Mouse (Mus musculus): ENCODE measurements at regions not wholly inside any gene's neighbourhood (a gene's known extent, or its start where the extent isn't known, plus 50 kb on each side); places are given as distances from the start of the nearest gene placed in this dataset.

- DNase-seq (ENCODE audit: low spot score in 2 of 2), result no peak
Observed at GRCm38 (mm10) chr10:37716946-37717345, 578.2 kb upstream of the Marcks start.

DNA sequence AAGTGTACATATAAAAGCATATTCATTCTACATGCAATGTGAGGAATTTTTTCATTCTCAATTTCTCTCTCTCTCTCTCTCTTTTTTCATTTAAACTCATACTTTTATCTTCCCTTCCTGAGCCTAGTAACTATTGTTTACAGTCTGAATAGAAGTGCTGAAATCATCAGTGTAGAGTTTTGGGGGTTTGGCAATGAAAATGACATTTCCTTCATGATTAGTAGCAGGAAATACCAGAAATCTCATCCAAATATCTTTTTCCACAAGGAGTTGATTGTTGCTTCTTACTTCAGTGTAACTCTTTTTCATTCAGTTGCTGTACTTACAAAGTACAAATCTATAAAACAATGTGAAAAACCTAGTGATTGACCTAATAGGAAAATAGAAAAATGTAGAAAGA, 572.7 kb upstream of the Marcks start:
- DNase-seq (ENCODE audit: low spot score in 2 of 2), result no peak

- no peak for DNase-seq (ENCODE audit: low spot score in 2 of 2)
Observed at GRCm38 (mm10) chr10:37694041-37694690, 555.4 kb upstream of the Marcks start.

DNA sequence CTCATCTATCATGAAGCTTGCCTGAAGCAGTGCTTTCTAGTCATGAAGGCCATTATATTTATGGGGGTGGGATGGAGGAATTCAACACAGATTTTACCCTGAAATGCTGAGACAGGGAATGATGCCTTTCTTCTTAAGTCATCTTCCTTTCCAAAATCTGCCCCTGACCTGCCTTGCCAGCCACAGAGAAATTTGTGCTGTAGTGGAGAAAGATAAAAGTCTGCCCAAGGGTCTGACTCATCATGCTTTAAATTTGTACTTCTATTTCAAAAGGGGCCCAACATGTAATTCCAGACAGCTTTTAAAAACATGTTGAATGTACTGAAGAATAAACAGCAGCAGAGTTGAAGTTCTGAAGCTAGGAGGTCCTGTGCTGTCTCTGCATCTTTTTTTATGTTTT, 554.1 kb upstream of the Marcks start:
- no peak for DNase-seq (ENCODE audit: low spot score in 2 of 2)

DNA sequence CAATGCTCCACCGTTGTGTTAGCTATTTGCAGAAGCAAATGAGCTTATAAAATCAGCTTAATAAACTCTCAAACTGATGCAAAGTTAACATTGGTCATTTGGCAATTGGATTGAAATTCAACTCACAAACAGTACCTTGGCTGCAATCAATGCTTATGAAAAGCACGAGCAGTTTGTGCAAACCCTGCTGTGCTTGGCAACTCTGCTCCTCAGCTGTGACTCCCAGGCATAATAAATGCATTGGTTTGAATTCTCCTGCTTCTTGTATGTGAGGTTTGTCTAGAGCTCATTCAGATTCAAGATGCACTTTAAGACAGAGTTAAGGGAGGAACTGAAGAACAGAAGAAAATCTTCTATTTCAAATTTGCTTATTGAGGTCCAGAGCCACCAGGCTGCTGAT, 553.2 kb upstream of the Marcks start:
- no peak for DNase-seq (ENCODE audit: low spot score in 2 of 2)

GRCm38 (mm10) chr10:37683101-37683500, 544.4 kb upstream of the Marcks start:
- DNase-seq (ENCODE audit: low spot score in 2 of 2), result no peak

GRCm38 (mm10) chr10:37680601-37681000, 541.9 kb upstream of the Marcks start:
- DNase-seq (ENCODE audit: low spot score in 2 of 2), result no peak

- DNase-seq (ENCODE audit: low spot score in 2 of 2), result no peak
Observed at GRCm38 (mm10) chr10:37677826-37678225, 539.1 kb upstream of the Marcks start.

- no peak for DNase-seq (ENCODE audit: low spot score in 2 of 2)
Observed at GRCm38 (mm10) chr10:37668827-37669226, 530.1 kb upstream of the Marcks start.

DNA sequence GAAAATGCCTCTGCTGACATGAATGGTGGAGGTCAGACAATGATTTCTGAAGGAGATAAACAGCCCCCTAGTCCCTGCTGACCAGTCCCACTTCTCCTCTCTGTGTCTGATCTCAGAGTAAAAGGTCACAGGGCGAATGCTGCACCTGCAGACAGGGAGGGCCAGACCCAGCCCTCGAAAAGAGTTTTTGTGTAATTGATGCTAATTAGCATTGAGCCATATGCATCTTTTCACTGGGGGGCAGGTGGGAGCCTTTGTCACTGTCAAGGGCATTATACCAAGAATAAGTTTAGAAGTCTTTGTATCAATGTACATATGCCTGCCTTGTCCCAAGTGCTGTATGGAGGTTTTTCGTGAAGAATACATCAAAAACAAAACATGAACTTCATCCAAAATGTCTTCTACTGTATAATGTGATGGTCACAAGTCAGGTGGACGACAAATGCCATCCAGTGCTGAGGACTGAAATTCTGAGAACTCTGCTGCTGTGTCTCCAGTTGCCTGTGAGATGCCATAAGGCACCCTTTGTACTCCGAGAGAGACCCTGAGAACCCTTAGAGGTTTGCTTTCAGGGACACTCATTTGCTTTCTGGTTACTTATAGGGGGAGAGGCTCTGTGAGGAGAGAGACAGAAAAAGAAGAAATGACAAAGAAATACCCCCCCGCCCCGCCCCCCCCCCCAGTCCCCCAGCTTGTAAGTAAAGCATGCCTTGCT, 528.5 kb upstream of the Marcks start:
- no peak for DNase-seq (ENCODE audit: low spot score in 2 of 2)

DNA sequence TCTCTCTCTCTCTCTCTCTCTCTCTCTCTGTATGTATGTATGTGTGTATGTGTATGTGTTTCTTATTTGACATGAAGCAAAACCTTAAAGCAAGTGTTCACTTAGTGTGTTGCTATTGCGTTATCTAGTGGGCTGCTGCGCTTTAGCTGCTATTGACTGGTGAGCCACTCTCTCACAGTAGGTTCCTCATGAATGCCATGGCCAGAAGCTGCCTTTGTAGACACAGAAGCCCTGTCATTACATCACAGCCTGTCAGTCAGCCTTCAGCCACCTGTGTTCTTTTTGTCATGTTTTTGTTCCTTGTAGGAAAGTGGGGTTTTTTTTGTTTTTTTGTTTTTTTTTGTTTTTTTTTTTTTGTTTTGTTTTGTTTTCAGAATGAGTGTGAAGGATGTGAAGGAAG, 527.8 kb upstream of the Marcks start:
- DNase-seq (ENCODE audit: low spot score in 2 of 2), result no peak

DNA sequence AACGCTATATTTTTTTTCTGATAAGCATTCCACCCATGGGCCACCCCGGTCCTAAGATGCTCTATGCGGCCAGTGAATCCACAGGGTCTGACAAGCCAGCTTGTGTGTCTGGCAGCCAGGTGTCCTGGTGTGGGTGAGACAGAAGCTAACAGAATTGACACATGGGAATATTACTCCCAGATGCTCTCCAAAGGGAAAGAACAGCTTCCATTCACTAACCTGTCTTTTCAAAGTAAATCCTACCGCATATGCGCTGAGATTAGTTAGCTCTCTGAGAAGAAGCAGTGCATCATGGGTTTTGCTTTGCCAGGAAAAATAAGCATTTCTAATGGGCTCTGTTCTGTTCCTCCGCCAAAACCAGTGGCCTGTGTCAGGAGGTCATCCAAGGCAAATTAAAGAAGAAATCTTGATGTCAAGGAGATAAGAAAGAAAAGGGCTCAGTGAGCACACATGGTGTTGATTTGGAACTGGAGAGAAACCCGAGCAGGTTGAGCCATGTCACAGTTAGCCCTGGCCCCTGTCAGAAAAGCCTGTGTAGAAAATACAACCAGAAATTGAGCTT, 498.4 kb upstream of the Marcks start:
- DNase-seq (ENCODE audit: low spot score in 2 of 2), result no peak

- DNase-seq (ENCODE audit: low spot score in 2 of 2), result no peak
Observed at GRCm38 (mm10) chr10:37636421-37636820, 497.7 kb upstream of the Marcks start.

- DNase-seq (ENCODE audit: low spot score in 2 of 2), result no peak
Observed at GRCm38 (mm10) chr10:37630403-37630802, 491.7 kb upstream of the Marcks start.

- DNase-seq (ENCODE audit: low spot score in 2 of 2), result no peak
Observed at GRCm38 (mm10) chr10:37627900-37628299, 489.2 kb upstream of the Marcks start.

- no peak for DNase-seq (ENCODE audit: low spot score in 2 of 2)
Observed at GRCm38 (mm10) chr10:37626758-37627201, 488.1 kb upstream of the Marcks start.

- no peak for DNase-seq (ENCODE audit: low spot score in 2 of 2)
Observed at GRCm38 (mm10) chr10:37625972-37626757, 487.4 kb upstream of the Marcks start.

GRCm38 (mm10) chr10:37623041-37623440, 484.3 kb upstream of the Marcks start:
- no peak for DNase-seq (ENCODE audit: low spot score in 2 of 2)

DNA sequence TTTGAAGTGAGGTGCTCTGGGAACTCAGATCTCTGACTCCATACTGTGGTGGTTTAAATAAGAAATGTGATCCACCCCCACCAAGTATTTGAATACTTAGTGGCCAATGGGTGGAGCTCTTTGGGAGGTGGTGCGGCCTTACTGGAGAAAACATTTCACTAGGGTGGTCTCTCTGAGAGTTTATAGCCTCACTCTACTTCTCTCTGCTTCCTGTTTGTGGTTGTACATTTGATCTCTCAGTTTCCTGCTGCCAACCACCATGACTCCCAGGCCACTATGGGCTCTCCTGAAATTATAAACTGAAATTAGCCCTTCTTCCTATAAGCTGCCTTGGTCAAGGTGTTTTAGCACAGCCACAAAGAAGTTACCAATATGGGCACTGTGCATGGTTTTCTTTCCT, 479.9 kb upstream of the Marcks start:
- no peak for DNase-seq (ENCODE audit: low spot score in 2 of 2)

GRCm38 (mm10) chr10:37617708-37618300, 479.1 kb upstream of the Marcks start:
- no peak for DNase-seq (ENCODE audit: low spot score in 2 of 2)

GRCm38 (mm10) chr10:37615926-37616691, 477.4 kb upstream of the Marcks start:
- DNase-seq (ENCODE audit: low spot score in 2 of 2), result no peak

All from urinary bladder, postnatal 4 days (tissue).